Mouse (Mus musculus) embryo, embryonic 10.5 days (tissue): ENCODE results near the gene Atp2b4.

Experiments
- DNase-seq: peaks from one replicate; pipeline ENCODE4 v3.0.0-alpha.2; 2015; ENCODE audit warnings: low spot score

The Atp2b4 gene

GRCm38 (mm10) chr1:133653033-133653432 lies 147.8 kb downstream of the Atp2b4 start:
- DNase-seq: no peak

- no peak for DNase-seq
These were observed 150.4 kb downstream of the Atp2b4 start for GRCm38 (mm10) chr1:133650288-133651055.
